Mouse (Mus musculus) neural tube, embryonic 14.5 days (tissue): ENCODE measurements at regions not wholly inside any gene's neighbourhood (a gene's known extent, or its start where the extent isn't known, plus 50 kb on each side); places are given as distances from the start of the nearest gene placed in this dataset.

Source experiments
- ATAC-seq: fragments of 200-750 bp; cut with Nextera tagmentation; 2 replicates; pipeline ENCODE4 v1.8.0; 2017; ENCODE audit warnings: low read depth, mild to moderate bottlenecking, moderate TSS enrichment, moderate library complexity
- H3K27ac ChIP-seq: fragments of 300-500 bp; sonication (generic); 2 replicates; pipeline ENCODE4 v1.5.1; 2014; ENCODE audit warnings: low read depth, mild to moderate bottlenecking, control low read depth, low read length, moderate library complexity, mixed read lengths
- H3K27me3 ChIP-seq: fragments of 300-500 bp; sonication (generic); 2 replicates; pipeline ENCODE4 v1.6.1; 2014; ENCODE audit warnings: low read length; ENCODE audit not compliant: control insufficient read depth, insufficient read depth
- H3K36me3 ChIP-seq: fragments of 300-500 bp; sonication (generic); 2 replicates; pipeline ENCODE4 v1.6.1; 2014; ENCODE audit warnings: low read length, mixed read lengths; ENCODE audit not compliant: control insufficient read depth, insufficient read depth
- H3K4me1 ChIP-seq: fragments of 300-500 bp; sonication (generic); 2 replicates; pipeline ENCODE4 v1.6.1; 2014; ENCODE audit warnings: low read length; ENCODE audit not compliant: control insufficient read depth, insufficient read depth
- H3K4me2 ChIP-seq: fragments of 300-500 bp; sonication (generic); 2 replicates; pipeline ENCODE4 v1.6.1; 2014; ENCODE audit warnings: mild to moderate bottlenecking, low read depth, low read length, control low read depth
- H3K4me3 ChIP-seq: fragments of 300-500 bp; sonication (generic); 2 replicates; pipeline ENCODE4 v1.5.1; 2014; ENCODE audit warnings: low read depth, low read length, control low read depth, mixed read lengths
- H3K9ac ChIP-seq: fragments of 300-500 bp; sonication (generic); replicated peaks from 2 replicates; pipeline ENCODE4 v1.6.1; 2014; ENCODE audit warnings: low read depth, mild to moderate bottlenecking, control low read depth, low read length, mixed read lengths
- H3K9me3 ChIP-seq: fragments of 300-500 bp; sonication (generic); 2 replicates; pipeline ENCODE4 v1.6.1; 2016; ENCODE audit warnings: low read length; ENCODE audit not compliant: control insufficient read depth
- WGBS: fragments of 180-500 bp; shearing (Covaris S2); extraction: QIAGEN DNeasy Blood & Tissue Kit; methylation state at CpG from one replicate; pipeline ENCODE4 v1.1.7; 2014; 5-methylcytosine and 5-hydroxymethylcytosine counted together

DNA sequence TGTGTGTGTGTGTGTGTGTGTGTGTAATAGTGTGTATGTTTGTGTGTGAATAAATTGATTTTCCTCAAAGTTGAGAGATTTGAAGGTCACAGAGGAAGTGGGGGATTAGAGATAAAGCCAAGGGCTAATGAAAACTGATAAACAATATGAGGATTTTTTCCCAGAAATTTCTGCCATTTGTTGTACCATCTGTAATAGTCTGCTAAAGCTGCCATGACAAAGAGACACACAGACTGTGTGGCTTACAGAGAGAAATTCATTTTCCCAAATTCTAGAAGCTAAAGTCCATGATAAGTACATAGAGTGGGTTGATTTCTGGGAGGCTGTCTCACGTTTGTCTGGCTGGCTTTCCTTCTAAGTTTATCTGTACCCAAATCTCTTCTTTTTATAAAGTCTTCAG lies 259.6 kb downstream of the Ndufa4 start:
- Histone ChIP-seq H3K9me3 (no peaks in the 10 kb centered on the region), H3K27me3 (no peaks in the 10 kb centered on the region), H3K9ac (no peak overlapping the region), H3K36me3 (no peaks in the 10 kb centered on the region), H3K27ac (no peak overlapping the region), H3K4me1 (no peaks in the 10 kb centered on the region), H3K4me2 (no peak overlapping the region), H3K4me3 (no peak overlapping the region)
- whole genome bisulfite sequencing: 52% methylated on average over 1 of the region's 1 CpGs
- no peak for ATAC-seq

DNA sequence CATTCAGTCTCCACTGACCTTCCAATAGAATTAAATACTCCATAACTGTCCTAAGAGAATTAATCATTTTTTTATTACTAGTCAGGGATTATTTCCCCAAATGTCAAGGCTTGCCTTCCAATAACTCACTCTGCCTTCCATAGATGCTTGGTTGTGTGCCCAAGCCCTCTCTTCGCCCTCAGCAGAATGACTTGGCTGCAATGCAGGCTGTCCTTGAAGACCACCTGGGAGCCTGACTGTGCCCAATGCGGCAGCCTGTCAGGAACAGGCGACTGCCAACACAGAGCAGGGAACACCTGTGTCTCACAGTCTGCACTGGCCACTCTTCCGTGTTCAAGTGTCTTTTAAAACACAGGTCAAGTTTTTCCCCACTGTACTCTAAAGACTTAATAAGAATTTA lies 294.0 kb downstream of the Ndufa4 start:
- no peaks in the 10 kb centered on the region for H3K36me3 ChIP-seq
- no peak for ATAC-seq
- H3K4me1 ChIP-seq: no peaks in the 10 kb centered on the region
- no peak overlapping the region for H3K4me3 ChIP-seq
- no peak overlapping the region for H3K9ac ChIP-seq
- no peaks in the 10 kb centered on the region for H3K27me3 ChIP-seq
- WGBS: 80% methylated on average over 4 of the region's 4 CpGs
- H3K4me2 ChIP-seq: no peak overlapping the region
- no peak overlapping the region for H3K27ac ChIP-seq
- H3K9me3 ChIP-seq: no peaks in the 10 kb centered on the region

DNA sequence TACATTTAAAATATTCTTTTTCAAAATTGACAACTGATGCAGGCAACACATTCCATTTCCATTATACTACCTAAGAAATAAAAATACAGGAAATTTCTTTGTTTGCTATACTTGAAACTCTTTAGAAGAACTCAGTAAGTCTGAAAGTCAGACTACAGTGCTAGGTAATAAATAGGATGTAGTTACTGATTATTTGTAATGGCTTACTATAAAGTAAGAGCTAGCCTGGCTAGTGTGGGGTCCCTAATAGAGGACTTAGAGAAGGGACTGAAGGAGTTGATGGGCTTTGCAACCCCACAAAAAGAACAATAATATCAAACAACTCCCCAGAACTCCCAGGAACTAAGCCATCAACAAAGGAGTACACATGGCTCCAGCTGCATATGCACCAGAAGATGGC lies 299.1 kb downstream of the Ndufa4 start:
- Histone ChIP-seq H3K36me3 (no peaks in the 10 kb centered on the region), H3K9ac (no peak overlapping the region), H3K4me1 (no peaks in the 10 kb centered on the region), H3K27ac (no peak overlapping the region), H3K9me3 (no peaks in the 10 kb centered on the region), H3K4me3 (no peak overlapping the region), H3K27me3 (no peaks in the 10 kb centered on the region), H3K4me2 (no peak overlapping the region)
- no peak for ATAC-seq

DNA sequence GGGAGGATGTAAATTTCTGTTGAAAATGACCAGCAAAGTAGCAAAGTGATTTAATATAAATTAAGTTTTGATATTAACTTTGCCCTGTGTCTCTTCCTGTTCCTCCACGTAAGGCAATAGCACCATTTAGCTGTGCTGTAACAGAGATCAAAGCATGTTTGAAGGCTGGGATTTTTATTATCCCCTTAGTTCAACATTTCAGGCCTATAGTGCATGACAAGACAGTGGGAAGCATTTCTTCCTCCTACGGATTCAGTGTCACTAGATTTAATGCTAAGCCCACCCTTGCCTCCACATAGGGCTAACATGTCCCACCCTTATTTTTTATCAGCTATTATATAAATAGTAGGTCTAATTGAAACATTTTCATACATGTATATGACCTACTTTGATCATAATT lies 299.6 kb downstream of the Ndufa4 start:
- Histone ChIP-seq H3K27ac (no peak overlapping the region), H3K4me1 (no peaks in the 10 kb centered on the region), H3K36me3 (no peaks in the 10 kb centered on the region), H3K27me3 (no peaks in the 10 kb centered on the region), H3K9me3 (no peaks in the 10 kb centered on the region), H3K4me3 (no peak overlapping the region), H3K4me2 (no peak overlapping the region), H3K9ac (no peak overlapping the region)
- 55% methylated on average over 2 of the region's 2 CpGs for WGBS
- ATAC-seq: no peak

GRCm38 (mm10) chr6:11606055-11606454 lies 301.2 kb downstream of the Ndufa4 start:
- Histone ChIP-seq H3K4me1 (no peaks in the 10 kb centered on the region), H3K4me2 (no peak overlapping the region), H3K9me3 (no peaks in the 10 kb centered on the region), H3K27ac (no peak overlapping the region), H3K4me3 (no peak overlapping the region), H3K36me3 (no peaks in the 10 kb centered on the region), H3K9ac (no peak overlapping the region), H3K27me3 (no peaks in the 10 kb centered on the region)
- no peak for ATAC-seq
- 49% methylated on average over 3 of the region's 3 CpGs for WGBS

GRCm38 (mm10) chr6:11605526-11605925 lies 301.8 kb downstream of the Ndufa4 start:
- 67% methylated on average over 4 of the region's 4 CpGs for WGBS
- Histone ChIP-seq H3K27me3 (no peaks in the 10 kb centered on the region), H3K9ac (no peak overlapping the region), H3K36me3 (no peaks in the 10 kb centered on the region), H3K4me3 (no peak overlapping the region), H3K27ac (no peak overlapping the region), H3K4me2 (no peak overlapping the region), H3K4me1 (no peaks in the 10 kb centered on the region), H3K9me3 (no peaks in the 10 kb centered on the region)
- ATAC-seq: no peak

DNA sequence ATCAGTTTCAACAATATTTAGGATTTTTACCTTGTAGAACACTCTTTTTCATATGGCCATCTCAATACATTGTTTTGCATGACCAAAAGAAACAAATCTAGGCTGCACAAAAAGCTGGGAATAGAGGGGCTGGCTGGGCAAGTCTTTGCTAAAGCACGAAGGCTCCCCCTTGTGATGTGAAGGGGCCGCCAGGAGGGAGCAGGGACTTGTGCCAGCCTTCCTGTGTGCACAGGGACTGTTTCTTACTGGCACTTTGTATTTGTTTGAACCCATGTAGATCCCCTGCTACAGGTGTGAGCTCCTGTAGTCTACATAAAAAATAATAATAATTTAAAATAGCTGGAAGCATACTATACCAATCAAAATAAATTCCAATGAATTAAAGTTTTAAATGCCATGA lies 312.4 kb downstream of the Ndufa4 start:
- ATAC-seq: no peak
- Histone ChIP-seq H3K27me3 (no peaks in the 10 kb centered on the region), H3K4me1 (no peaks in the 10 kb centered on the region; the same call in 1 of the 2 replicates), H3K9ac (no peak overlapping the region), H3K36me3 (no peaks in the 10 kb centered on the region), H3K4me2 (no peak overlapping the region), H3K4me3 (no peak overlapping the region), H3K9me3 (no peaks in the 10 kb centered on the region), H3K27ac (no peak overlapping the region)
- WGBS: 43% methylated on average over 2 of the region's 2 CpGs

DNA sequence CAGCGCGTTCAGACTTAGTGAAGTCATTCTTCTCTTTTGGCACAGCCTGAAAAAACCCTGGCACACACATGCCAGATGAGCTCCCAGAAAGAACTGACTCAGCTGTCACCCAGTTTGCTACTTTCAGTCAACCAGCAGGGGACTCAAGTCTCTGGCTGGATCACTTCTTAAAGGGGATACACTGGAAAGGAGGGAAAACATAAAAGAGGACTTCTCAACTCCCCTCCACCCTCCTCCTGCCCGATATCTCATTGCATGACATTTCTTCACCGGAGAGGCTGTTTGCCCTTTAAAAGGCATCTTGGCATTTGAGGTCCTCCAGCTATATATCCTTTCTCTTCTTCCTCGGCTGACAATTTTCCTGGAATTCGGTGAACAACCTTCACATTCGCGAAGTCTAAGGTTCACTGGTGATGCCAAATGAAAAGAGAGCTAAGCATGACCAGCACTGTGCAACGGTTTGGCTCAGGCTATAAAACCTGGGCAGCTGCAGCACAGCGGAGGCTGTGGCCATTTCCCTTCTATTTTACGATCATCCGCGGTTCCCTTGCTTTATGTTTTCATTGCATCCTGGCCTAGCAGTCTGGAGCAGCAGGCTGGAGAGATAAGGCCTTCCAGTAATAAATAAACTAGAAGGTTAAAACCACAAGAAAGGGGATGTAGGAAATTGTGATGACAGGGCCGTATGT lies 313.6 kb downstream of the Ndufa4 start:
- Histone ChIP-seq H3K36me3 (no peaks in the 10 kb centered on the region), H3K4me2 (no peak overlapping the region), H3K27ac (peak overlapping the region; percentile 1; the same call in 1 of the 2 replicates), H3K9ac (no peak overlapping the region), H3K27me3 (no peaks in the 10 kb centered on the region), H3K4me3 (no peak overlapping the region), H3K4me1 (no peaks in the 10 kb centered on the region; the same call in 1 of the 2 replicates), H3K9me3 (no peaks in the 10 kb centered on the region)
- peak; percentile 91 for ATAC-seq
- WGBS: 35% methylated on average over 14 of the region's 14 CpGs

DNA sequence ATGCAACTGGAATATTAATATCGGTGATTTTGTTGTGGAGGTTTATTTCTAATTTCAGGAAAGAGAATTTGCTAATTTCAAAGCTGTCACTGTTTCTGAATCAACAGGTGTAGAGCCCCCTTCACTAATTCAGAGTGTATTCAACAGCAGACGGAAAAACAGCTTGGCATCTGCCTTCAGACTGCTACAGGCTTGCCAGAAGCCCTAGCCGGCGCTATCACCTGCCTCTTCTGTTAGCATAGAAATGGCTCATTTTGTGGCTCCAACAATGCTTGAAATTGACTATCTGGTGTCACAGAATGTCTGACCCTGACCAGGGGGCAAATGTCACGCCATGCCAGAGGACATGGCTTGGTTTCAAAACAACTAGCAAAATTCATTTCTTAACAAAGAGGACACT lies 331.2 kb downstream of the Ndufa4 start:
- H3K9ac ChIP-seq: no peak overlapping the region
- no peak overlapping the region for H3K27ac ChIP-seq
- H3K4me2 ChIP-seq: no peak overlapping the region
- H3K9me3 ChIP-seq: no peaks in the 10 kb centered on the region
- no peaks in the 10 kb centered on the region for H3K4me1 ChIP-seq
- no peaks in the 10 kb centered on the region for H3K27me3 ChIP-seq
- 78% methylated on average over 5 of the region's 5 CpGs for WGBS
- no peak for ATAC-seq
- H3K36me3 ChIP-seq: no peaks in the 10 kb centered on the region
- H3K4me3 ChIP-seq: no peak overlapping the region
